Mouse (Mus musculus): ENCODE data around the gene Slc25a43.
A peak's percentile ranks its signal among the peaks of the same experiment; 100 is the strongest.

Slc25a43 gene

GRCm38 (mm10) chrX:36743503-36744101 is at the start of gene Slc25a43:
TSS of gene Slc25a43 (plus strand) at chrX:36743659.
- peak; percentile 18 to 70 for DNase-seq (ENCODE audit: low spot score in 2 of 2)

- no peak for DNase-seq (ENCODE audit: low spot score in 2 of 2)
Observed at GRCm38 (mm10) chrX:36740124-36740951, 3.1 kb upstream of the Slc25a43 start.

- peak in 1 of 2 experiments; percentile 17 for DNase-seq (ENCODE audit: low spot score in 2 of 2)
Observed at GRCm38 (mm10) chrX:36741278-36741677, 2.2 kb upstream of the Slc25a43 start.

- no peak for DNase-seq (ENCODE audit: low spot score in 2 of 2)
Observed at GRCm38 (mm10) chrX:36742744-36743143, 715 bp upstream of the Slc25a43 start.

- DNase-seq (ENCODE audit: low spot score in 2 of 2) = peak; percentile 28 to 56
Observed at GRCm38 (mm10) chrX:36744735-36745134, 1.3 kb downstream of the Slc25a43 start.

GRCm38 (mm10) chrX:36745333-36745732 is 1.9 kb downstream of the Slc25a43 start:
- no peak for DNase-seq (ENCODE audit: low spot score in 2 of 2)

GRCm38 (mm10) chrX:36746789-36747188 is 3.3 kb downstream of the Slc25a43 start:
- no peak for DNase-seq (ENCODE audit: low spot score in 2 of 2)

- DNase-seq (ENCODE audit: low spot score in 2 of 2) = no peak
Observed at GRCm38 (mm10) chrX:36748573-36748972, 5.1 kb downstream of the Slc25a43 start.

- no peak for DNase-seq (ENCODE audit: low spot score in 2 of 2)
Observed at GRCm38 (mm10) chrX:36749281-36749785, 5.9 kb downstream of the Slc25a43 start.

GRCm38 (mm10) chrX:36750591-36750990 is 7.1 kb downstream of the Slc25a43 start:
- DNase-seq (ENCODE audit: low spot score in 2 of 2) = no peak

GRCm38 (mm10) chrX:36752586-36752985 is 9.1 kb downstream of the Slc25a43 start:
- no peak for DNase-seq (ENCODE audit: low spot score in 2 of 2)

- DNase-seq (ENCODE audit: low spot score in 2 of 2) = no peak
Observed at GRCm38 (mm10) chrX:36757796-36758472, 14.5 kb downstream of the Slc25a43 start.

GRCm38 (mm10) chrX:36758566-36758965 is 15.1 kb downstream of the Slc25a43 start:
- no peak for DNase-seq (ENCODE audit: low spot score in 2 of 2)

GRCm38 (mm10) chrX:36760946-36761635 is 17.6 kb downstream of the Slc25a43 start:
- peak; percentile 37 to 74 for DNase-seq (ENCODE audit: low spot score in 2 of 2)

GRCm38 (mm10) chrX:36762289-36762688 is 18.8 kb downstream of the Slc25a43 start:
- DNase-seq (ENCODE audit: low spot score in 2 of 2) = no peak

- DNase-seq (ENCODE audit: low spot score in 2 of 2) = no peak
Observed at GRCm38 (mm10) chrX:36762894-36763293, 19.4 kb downstream of the Slc25a43 start.

- no peak for DNase-seq (ENCODE audit: low spot score in 2 of 2)
Observed at GRCm38 (mm10) chrX:36763298-36763933, 20.0 kb downstream of the Slc25a43 start.

- no peak for DNase-seq (ENCODE audit: low spot score in 2 of 2)
Observed at GRCm38 (mm10) chrX:36763934-36764317, 20.5 kb downstream of the Slc25a43 start.

- DNase-seq (ENCODE audit: low spot score in 2 of 2) = no peak
Observed at GRCm38 (mm10) chrX:36767386-36767785, 23.9 kb downstream of the Slc25a43 start.

- no peak for DNase-seq (ENCODE audit: low spot score in 2 of 2)
Observed at GRCm38 (mm10) chrX:36772591-36772990, 29.1 kb downstream of the Slc25a43 start.

- DNase-seq (ENCODE audit: low spot score in 2 of 2) = no peak
Observed at GRCm38 (mm10) chrX:36775520-36775919, 32.1 kb downstream of the Slc25a43 start.
